Mouse (Mus musculus) erythroblast, embryonic 14.5 days (primary cell): ENCODE measurements around the gene Sec14l3.

Source experiments
- GATA1 ChIP-seq: IDR thresholded peaks from 2 replicates; pipeline ENCODE4 v1.6.1; 2012; ENCODE audit warnings: low read length, inconsistent platforms, mixed read lengths
- TAL1 ChIP-seq: IDR thresholded peaks from 3 replicates; pipeline ENCODE4 v1.6.1; 2012; ENCODE audit warnings: low read length, inconsistent platforms, mixed read lengths

GRCm38 (mm10) chr11:4101851-4102250 lies 37.2 kb downstream of the Sec14l3 start:
- TF ChIP-seq GATA1 (no peak), TAL1 (no peak)
